8 mouse cellular contexts compared by ENCODE assay signal in genomic region chr14:101608519-101609368, GRCm38 (mm10). TPM values are rescaled to one million over a fixed set of nuclear protein-coding genes. Genes with fewer than 3 reads are reported as not detected.
DNase-seq lines count a peak whose midpoint lies in the region; ATAC-seq and TF ChIP-seq lines count a peak whose summit lies in the region.

Gene Tbc1d4, minus strand, starts transcription at chr14:101609191.

- WGBS in hindbrain, postnatal 0 days: under 1% methylated on average over 59 of the region's 62 CpGs

- DNase-seq in ZHBTc4 (ENCODE audit: low read depth, low spot score): peak; percentile 88
- DNase-seq in cerebellum, postnatal 4 days (ENCODE audit: low spot score in 2 of 2): peak; percentile 57 to 75
- DNase-seq in gastrocnemius, adult 8-10 months (ENCODE audit: low spot score in 2 of 2): peak; percentile 60 to 77
- peak; percentile 84 for DNase-seq in hindbrain, postnatal 0 days (ENCODE audit: low spot score)
- DNase-seq in left cerebral cortex, adult 9 months (ENCODE audit: low spot score in 2 of 2): peak; percentile 22 to 58
- DNase-seq in right cerebral cortex, postnatal 10 days (ENCODE audit: low spot score in 2 of 2): peak; percentile 70 to 77
- peak; percentile 67 for DNase-seq in urinary bladder, postnatal 25 days (ENCODE audit: low spot score)

- H3K9me3 ChIP-seq in hindbrain, postnatal 0 days (ENCODE audit: low read length): no peaks in the 10 kb centered on the region
- no peaks in the 10 kb centered on the region for H3K9me3 ChIP-seq in megakaryocyte, embryonic 14.5 days

- peak within 1 kb of the TSS; percentile 91 for H3K4me3 ChIP-seq in hindbrain, postnatal 0 days (ENCODE audit: low read length)
- peak within 1 kb of the TSS; percentile 99 for H3K4me3 ChIP-seq in megakaryocyte, embryonic 14.5 days (replicated peaks)

- peak; percentile 87 for ATAC-seq in hindbrain, postnatal 0 days

- H3K4me1 ChIP-seq in hindbrain, postnatal 0 days (ENCODE audit: insufficient read depth, low read length): no peaks in the 10 kb centered on the region
- H3K4me1 ChIP-seq in megakaryocyte, embryonic 14.5 days: peaks cover 47% of the 10 kb centered on the region

- peak within 1 kb of the TSS; percentile 72 for H3K9ac ChIP-seq in hindbrain, postnatal 0 days (replicated peaks; ENCODE audit: low read length)

- H3K27ac ChIP-seq in hindbrain, postnatal 0 days: peak within 1 kb of the TSS; percentile 65

- peak; percentile 71 for TF ChIP-seq CTCF in hindbrain, postnatal 0 days (IDR thresholded peaks at IDR 0.05; ENCODE audit: low read depth)

- no peaks in the 10 kb centered on the region for H3K27me3 ChIP-seq in hindbrain, postnatal 0 days (ENCODE audit: insufficient read depth, low read length)
- peaks cover 5% of the 10 kb centered on the region for H3K27me3 ChIP-seq in megakaryocyte, embryonic 14.5 days (replicated peaks)

- H3K4me2 ChIP-seq in hindbrain, postnatal 0 days (ENCODE audit: low read depth, low read length): peak within 1 kb of the TSS; percentile 96

- H3K36me3 ChIP-seq in hindbrain, postnatal 0 days (ENCODE audit: insufficient read depth, low read length): no peaks in the 10 kb centered on the region
- H3K36me3 ChIP-seq in megakaryocyte, embryonic 14.5 days (replicated peaks; ENCODE audit: low read length): no peaks in the 10 kb centered on the region

RNA-seq across cellular contexts. Expression of gene Tbc1d4, which starts in this region (rescaled TPM):
- 10 to 100 TPM; 39.7 to 48.0 (median 43.0) TPM for total RNA-seq in gastrocnemius, adult 8-10 months (2022)
- 25.0 and 29.5 TPM in 2 replicates for total RNA-seq in hindbrain, postnatal 0 days (2014; rRNA removed)
- 9.7 and 11.5 TPM in 2 replicates for polyA plus RNA-seq in hindbrain, postnatal 0 days (2015; fragmentation: Nextera tagmentation; extraction: Ambion mirVana)
- 1.5 TPM in 1 of 2 replicates, not detected in the other for polyA plus RNA-seq in megakaryocyte, embryonic 14.5 days (2012; ENCODE audit: insufficient read depth, low replicate concordance)

Comparison
In these comparisons a context has a peak if more than half of its experiments do, and no peak if none do; other contexts are left out.
1. Peak in every context shown above with its lines: DNase-seq, ATAC-seq, H3K4me3 ChIP-seq and H3K27ac ChIP-seq.